In the genomic region with DNA sequence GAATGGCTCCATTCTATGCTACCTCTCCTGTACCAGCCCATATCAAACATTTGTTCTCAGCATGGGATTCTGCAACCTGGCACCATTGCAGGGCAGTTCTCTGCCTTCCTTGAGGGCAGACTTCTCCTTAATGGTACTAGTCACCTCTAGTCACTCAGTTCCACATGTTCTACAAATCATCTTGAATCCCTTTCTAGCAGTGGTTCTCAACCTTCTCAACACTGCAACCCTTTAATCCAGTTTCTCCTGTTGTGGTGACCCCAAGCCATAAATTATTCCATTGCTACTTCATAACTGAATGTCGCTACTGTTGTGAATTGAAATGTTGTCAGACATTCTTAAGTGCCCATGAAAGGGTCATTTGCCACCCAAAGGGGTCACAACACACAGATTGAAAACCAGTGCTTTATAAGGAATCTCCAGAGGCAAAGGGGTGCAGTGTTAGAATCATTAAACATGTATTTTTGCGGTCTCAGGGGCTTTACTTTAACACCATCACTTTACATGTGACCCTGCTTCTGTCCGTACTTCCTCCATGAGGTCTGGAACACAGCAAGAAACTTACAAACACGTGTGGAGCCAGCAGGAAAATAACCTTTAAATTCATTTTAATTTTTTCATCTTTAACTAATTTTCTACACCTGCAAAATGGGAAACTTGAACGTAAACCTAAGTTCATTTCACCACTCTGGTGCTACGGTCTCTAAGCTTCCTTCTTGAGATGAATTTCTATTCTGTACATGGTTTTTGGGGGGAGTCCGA, we compare ENCODE assay signal across 35 mouse cellular contexts. TPM values are rescaled to one million over a fixed set of nuclear protein-coding genes. Genes with fewer than 3 reads are reported as not detected.
"Had no signal": no experiment of that assay in that cellular context is flagged by ENCODE, and none has a peak within 500 bp of the region (broad histone marks: within the 10 kb centered on the region; RNA-seq: fewer than 3 reads in every experiment).

No protein-coding gene starts in this region.

- DNase-seq: gastrocnemius, adult 2 months; gastrocnemius, postnatal 10 days; gastrocnemius, postnatal 25 days; heart, adult 2 months; heart, postnatal 4 days; kidney, postnatal 10 days; kidney, postnatal 4 days; layer of hippocampus, adult 9-11 months; layer of hippocampus, postnatal 36 days; liver; liver, embryonic 13.5 days had no signal

- H3K4me3 ChIP-seq: gastrocnemius, adult 2 months; heart, adult 2 months; heart, embryonic 13.5 days; heart, embryonic 15.5 days; hindbrain, embryonic 10.5 days; hindbrain, embryonic 12.5 days; layer of hippocampus, adult 2 months; limb, embryonic 10.5 days; limb, embryonic 12.5 days; liver, embryonic 13.5 days; liver, embryonic 15.5 days had no signal

- H3K9ac ChIP-seq: heart, embryonic 13.5 days; heart, embryonic 15.5 days; hindbrain, embryonic 12.5 days; hindbrain, embryonic 14.5 days; limb, embryonic 12.5 days; liver, embryonic 13.5 days; liver, embryonic 15.5 days had no signal

- H3K4me2 ChIP-seq: heart, embryonic 11.5 days; heart, embryonic 13.5 days; heart, embryonic 15.5 days; hindbrain, embryonic 12.5 days; hindbrain, embryonic 14.5 days; limb, embryonic 12.5 days; liver, embryonic 11.5 days; liver, embryonic 15.5 days had no signal

- H3K27ac ChIP-seq: gastrocnemius, adult 2 months; heart, adult 2 months; heart, embryonic 13.5 days; heart, embryonic 15.5 days; hindbrain, embryonic 10.5 days; hindbrain, embryonic 12.5 days; hindbrain, embryonic 14.5 days; layer of hippocampus, adult 2 months; limb, embryonic 10.5 days; limb, embryonic 12.5 days; liver, embryonic 13.5 days; liver, embryonic 15.5 days had no signal

- H3K4me1 ChIP-seq: heart, embryonic 13.5 days; heart, embryonic 15.5 days; hindbrain, embryonic 10.5 days; hindbrain, embryonic 12.5 days; limb, embryonic 10.5 days; limb, embryonic 12.5 days had no signal

- H3K36me3 ChIP-seq: heart, embryonic 13.5 days; heart, embryonic 15.5 days; hindbrain, embryonic 10.5 days; hindbrain, embryonic 12.5 days; limb, embryonic 10.5 days; limb, embryonic 12.5 days; liver, embryonic 13.5 days; liver, embryonic 15.5 days had no signal

- H3K27me3 ChIP-seq: heart, embryonic 13.5 days; heart, embryonic 15.5 days; hindbrain, embryonic 12.5 days; liver, embryonic 13.5 days; liver, embryonic 15.5 days had no signal

- H3K9me3 ChIP-seq: heart, embryonic 13.5 days; heart, embryonic 15.5 days; hindbrain, embryonic 10.5 days; hindbrain, embryonic 12.5 days; limb, embryonic 10.5 days; limb, embryonic 12.5 days; liver, embryonic 13.5 days; liver, embryonic 15.5 days had no signal

- ATAC-seq: hindbrain, embryonic 16.5 days; inflammation-experienced regulatory T-cells, adult 6 months had no signal

RNA-seq across cellular contexts. Expression of a gene that starts 1.1 kb away (rescaled TPM):
- total RNA-seq: gastrocnemius, adult 2 months; gastrocnemius, postnatal 10 days; gastrocnemius, postnatal 25 days; gastrocnemius, postnatal 4 days; heart, adult 2 months; heart, postnatal 25 days; heart, postnatal 4 days; layer of hippocampus, adult 2 months; layer of hippocampus, postnatal 14 days; layer of hippocampus, postnatal 36 days; left cerebral cortex, adult 18-20 months; left cerebral cortex, adult 8-10 months; left cerebral cortex, postnatal 10 days; left cerebral cortex, postnatal 25 days had no signal
- polyA plus RNA-seq: frontal cortex, adult 2 months; heart, adult 2 months; heart, embryonic 11.5 days; heart, embryonic 13.5 days; heart, embryonic 15.5 days; heart, postnatal 0 days; hindbrain, embryonic 10.5 days; hindbrain, embryonic 12.5 days; hindbrain, embryonic 14.5 days; hindbrain, embryonic 16.5 days; inflammation-experienced regulatory T-cells, adult 6 months; kidney, embryonic 14.5 days; kidney, embryonic 16.5 days; limb, embryonic 10.5 days; limb, embryonic 12.5 days; liver, embryonic 11.5 days; liver, embryonic 15.5 days had no signal
